Mouse (Mus musculus) thymus, adult 2 months (tissue): ENCODE data around the gene Ano10. TPM values are rescaled to one million over a fixed set of nuclear protein-coding genes. Genes with fewer than 3 reads are reported as not detected.

Experiments used
- DNase-seq: peaks from one replicate; pipeline ENCODE4 v3.0.0; 2021
- H3K27ac ChIP-seq: fragments of 200-500 bp; 2 replicates; pipeline ENCODE4 v1.5.1; 2012; ENCODE audit warnings: low read length, control low read depth; ENCODE audit not compliant: control insufficient read depth, insufficient read depth
- H3K27me3 ChIP-seq: fragments of 200-500 bp; 2 replicates; pipeline ENCODE4 v1.6.1; 2012; ENCODE audit warnings: mild to moderate bottlenecking, low read length, moderate library complexity, mixed read lengths; ENCODE audit not compliant: control insufficient read depth, insufficient read depth
- H3K36me3 ChIP-seq: fragments of 200-500 bp; 2 replicates; pipeline ENCODE4 v1.6.1; 2012; ENCODE audit warnings: mild to moderate bottlenecking, low read length, moderate library complexity; ENCODE audit not compliant: control insufficient read depth, insufficient read depth
- H3K4me1 ChIP-seq: fragments of 200-500 bp; replicated peaks from 2 replicates; pipeline ENCODE4 v1.6.1; 2012; ENCODE audit warnings: low read length; ENCODE audit not compliant: control insufficient read depth, insufficient read depth
- H3K4me3 ChIP-seq: fragments of 200-500 bp; 2 replicates; pipeline ENCODE4 v1.5.1; 2012; ENCODE audit warnings: mild to moderate bottlenecking, low read length, control low read depth, moderate library complexity; ENCODE audit not compliant: control insufficient read depth, insufficient read depth
- CTCF ChIP-seq: fragments of 200-500 bp; IDR thresholded peaks from 2 replicates; pipeline ENCODE4 v1.5.1; 2012; ENCODE audit warnings: mild to moderate bottlenecking, control low read depth, low read length, moderate library complexity, borderline replicate concordance; ENCODE audit not compliant: control insufficient read depth, poor library complexity, insufficient read depth; ENCODE audit errors: extremely low read depth
- POLR2A ChIP-seq: fragments of 200-500 bp; IDR thresholded peaks from 2 replicates; pipeline ENCODE4 v1.6.1; 2012; ENCODE audit warnings: mild to moderate bottlenecking, low read length, control low read depth, moderate library complexity; ENCODE audit not compliant: control insufficient read depth, poor library complexity, insufficient read depth; ENCODE audit errors: extremely low read depth
- WGBS: fragments of 180-500 bp; shearing (Covaris S2); methylation state at CpG from one replicate; pipeline ENCODE4 v1.1.7; 2018; 5-methylcytosine and 5-hydroxymethylcytosine counted together
- polyA plus RNA-seq: library from polyadenylated mRNA; depleted of rRNA; stranded (reverse); fragments of >200 nt; gene quantifications from 2 replicates; pipeline ENCODE4 v1.2.3, GENCODE M21; 2012; rRNA removed

Gene Ano10
- 30.9 and 41.3 TPM in 2 replicates for polyA plus RNA-seq

GRCm38 (mm10) chr9:122294242-122294881 is at the start of gene Ano10:
TSS of gene Ano10 (minus strand) at chr9:122294423.
- H3K4me3 ChIP-seq, result peak within 1 kb of the TSS; percentile 88
- H3K36me3 ChIP-seq, result no peaks in the 10 kb centered on the region
- H3K4me1 ChIP-seq, result peaks cover 11% of the 10 kb centered on the region
- WGBS, result under 1% methylated on average over 51 of the region's 51 CpGs
- no peaks in the 10 kb centered on the region for H3K27me3 ChIP-seq
- peak; percentile 21; the same call in 1 of the 2 replicates for TF ChIP-seq CTCF
- TF ChIP-seq POLR2A, result peak; percentile 60
- no peak within 1 kb of the TSS for H3K27ac ChIP-seq
- DNase-seq, result peak; percentile 98

DNA sequence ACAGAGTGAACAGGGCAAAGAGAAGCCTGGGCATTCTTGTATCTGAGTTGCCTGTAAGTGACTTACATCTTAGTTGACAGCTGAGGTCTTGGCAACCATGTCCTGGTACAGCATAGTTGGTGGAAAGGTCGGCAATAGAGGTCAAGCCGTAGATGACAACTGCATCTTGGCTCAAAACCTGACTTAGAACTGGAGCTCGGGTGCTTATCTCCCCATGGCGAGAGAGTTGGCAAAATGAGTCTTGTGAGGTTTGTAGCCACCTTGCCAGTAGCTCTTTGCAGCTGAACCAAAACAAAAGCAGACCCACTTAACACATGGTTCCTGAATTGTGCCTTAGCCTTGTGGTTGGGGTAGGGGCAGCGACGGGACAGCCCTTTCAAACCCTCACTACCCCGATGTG is 49.2 kb upstream of the Ano10 start:
- no peaks in the 10 kb centered on the region for H3K27me3 ChIP-seq
- no peak overlapping the region for H3K27ac ChIP-seq
- no peak overlapping the region for H3K4me3 ChIP-seq
- TF ChIP-seq CTCF, result no peak
- no peak for TF ChIP-seq POLR2A
- 94% methylated on average over 7 of the region's 7 CpGs for WGBS
- DNase-seq, result no peak
- H3K36me3 ChIP-seq, result no peaks in the 10 kb centered on the region
- H3K4me1 ChIP-seq, result no peaks in the 10 kb centered on the region

GRCm38 (mm10) chr9:122339972-122340371 is 45.7 kb upstream of the Ano10 start:
- TF ChIP-seq CTCF (no peak), POLR2A (no peak)
- no peak for DNase-seq
- Histone ChIP-seq H3K27me3 (no peaks in the 10 kb centered on the region), H3K4me1 (no peaks in the 10 kb centered on the region), H3K27ac (no peak overlapping the region), H3K4me3 (no peak overlapping the region), H3K36me3 (no peaks in the 10 kb centered on the region)
- WGBS, result 75% methylated on average over 5 of the region's 5 CpGs

DNA sequence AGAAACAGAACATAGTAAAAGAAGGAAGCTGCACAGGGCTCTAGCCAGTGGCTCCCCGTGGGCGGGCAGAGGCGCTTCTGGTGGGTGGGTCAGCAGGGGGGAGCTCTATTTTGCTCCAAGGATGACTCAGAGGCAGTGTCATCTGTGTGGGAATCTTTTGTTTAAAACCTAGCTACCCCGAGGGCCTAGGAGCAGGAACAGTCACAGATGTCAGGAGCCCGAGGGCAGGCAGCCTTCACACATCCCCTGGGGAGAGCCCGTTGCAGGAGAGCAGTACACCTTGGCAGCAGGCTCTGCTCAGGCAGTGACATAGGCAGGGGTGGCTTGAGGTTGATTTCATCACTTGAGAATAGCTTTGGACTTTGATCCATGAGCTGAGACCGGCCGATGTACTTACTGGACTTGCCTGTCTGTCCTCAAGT is 43.3 kb upstream of the Ano10 start:
- no peak for DNase-seq
- Histone ChIP-seq H3K4me1 (no peaks in the 10 kb centered on the region), H3K27ac (no peak overlapping the region), H3K27me3 (no peaks in the 10 kb centered on the region), H3K4me3 (no peak overlapping the region), H3K36me3 (no peaks in the 10 kb centered on the region)
- WGBS, result 47% methylated on average over 8 of the region's 8 CpGs
- TF ChIP-seq POLR2A, result no peak
- TF ChIP-seq CTCF, result no peak

- no peak for DNase-seq
- H3K4me3 ChIP-seq, result no peak overlapping the region
- 38% methylated on average over 2 of the region's 2 CpGs for WGBS
- no peaks in the 10 kb centered on the region for H3K4me1 ChIP-seq
- no peak overlapping the region for H3K27ac ChIP-seq
- no peaks in the 10 kb centered on the region for H3K27me3 ChIP-seq
- H3K36me3 ChIP-seq, result no peaks in the 10 kb centered on the region
- TF ChIP-seq CTCF (no peak), POLR2A (no peak)
These were observed 42.5 kb upstream of the Ano10 start for GRCm38 (mm10) chr9:122336677-122337076.

DNA sequence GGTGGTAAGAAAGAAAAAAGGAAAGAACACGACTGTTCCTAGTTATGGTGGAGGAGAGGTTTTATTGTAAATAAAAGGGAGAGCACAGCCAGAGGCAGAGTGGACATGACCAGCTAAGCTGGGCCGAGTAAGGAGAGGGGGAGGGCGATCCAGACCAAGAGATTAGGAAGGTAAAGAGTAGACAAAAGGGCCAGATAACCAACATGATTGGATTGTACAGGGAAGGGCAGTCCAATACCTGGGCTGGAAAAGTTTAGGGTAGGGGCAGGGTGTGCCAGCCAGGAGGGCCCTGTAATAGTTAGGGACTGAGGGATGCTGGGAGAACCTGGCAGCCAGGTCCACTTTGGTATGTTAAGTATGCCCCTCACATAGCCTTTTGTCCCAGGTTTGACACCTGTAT is 34.0 kb upstream of the Ano10 start:
- WGBS, result 80% methylated on average over 3 of the region's 3 CpGs
- Histone ChIP-seq H3K4me1 (no peaks in the 10 kb centered on the region), H3K27ac (no peak overlapping the region), H3K4me3 (no peak overlapping the region), H3K36me3 (no peaks in the 10 kb centered on the region), H3K27me3 (no peaks in the 10 kb centered on the region)
- no peak for DNase-seq
- TF ChIP-seq CTCF, result no peak
- no peak for TF ChIP-seq POLR2A

- 92% methylated on average over 1 of the region's 1 CpGs for WGBS
- Histone ChIP-seq H3K36me3 (no peaks in the 10 kb centered on the region), H3K4me1 (no peaks in the 10 kb centered on the region), H3K27me3 (no peaks in the 10 kb centered on the region), H3K27ac (no peak overlapping the region), H3K4me3 (no peak overlapping the region)
- no peak for TF ChIP-seq CTCF
- TF ChIP-seq POLR2A, result no peak
- DNase-seq, result no peak
These were observed 31.8 kb upstream of the Ano10 start for GRCm38 (mm10) chr9:122325996-122326395.
